Mouse (Mus musculus): ENCODE data around the gene 2010005H15Rik.
"Not testable (repeated sequence)": the region's sequence is repeated elsewhere in the genome, so short reads cannot be mapped to it uniquely, and the experiment has no call there.

Gene 2010005H15Rik

DNA sequence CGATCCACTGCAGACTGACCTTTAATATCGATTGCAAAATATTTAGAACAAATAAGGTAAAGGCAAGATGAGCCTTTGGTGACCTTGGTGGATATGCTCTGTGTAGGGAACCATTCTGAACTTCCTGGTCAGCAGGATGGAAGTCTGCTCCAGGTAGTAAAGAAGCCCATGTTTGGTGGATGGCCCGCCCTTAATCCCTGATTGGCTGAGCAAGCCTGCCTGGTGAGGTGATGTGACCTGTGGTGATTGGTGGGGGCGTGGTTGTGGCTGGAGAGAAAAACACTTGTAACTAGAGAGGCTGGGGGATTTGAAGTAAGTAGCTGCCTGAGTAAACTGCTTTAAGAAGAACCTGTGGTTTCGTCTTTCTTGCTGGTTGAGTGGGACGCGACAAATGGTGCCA lies at the start of gene 2010005H15Rik:
Gene 2010005H15Rik (plus strand): TSS at position 301 of the 400 bp plus-strand sequence.
- DNase-seq (ENCODE audit: low spot score): not testable (repeated sequence)

DNA sequence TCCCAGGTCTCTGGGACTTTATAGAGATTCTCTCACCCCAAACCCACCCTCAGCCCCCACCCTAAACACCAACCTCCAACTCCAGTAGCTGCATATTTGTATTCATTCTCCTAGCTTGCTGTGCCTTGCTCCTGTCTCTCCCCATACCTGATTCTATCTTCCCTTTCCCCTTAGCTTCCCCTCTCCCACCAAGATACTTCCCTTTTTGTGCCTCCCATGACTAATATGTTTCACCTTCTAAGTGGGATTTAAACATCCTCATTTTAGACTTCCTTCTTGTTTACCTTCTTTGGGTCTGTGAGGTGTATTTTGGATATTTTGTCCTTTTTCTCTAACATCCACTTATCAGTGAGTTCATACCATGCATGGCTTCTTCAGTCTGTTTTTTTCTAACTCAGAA lies 45.2 kb upstream of the 2010005H15Rik start:
- DNase-seq (ENCODE audit: low spot score): no peak

DNA sequence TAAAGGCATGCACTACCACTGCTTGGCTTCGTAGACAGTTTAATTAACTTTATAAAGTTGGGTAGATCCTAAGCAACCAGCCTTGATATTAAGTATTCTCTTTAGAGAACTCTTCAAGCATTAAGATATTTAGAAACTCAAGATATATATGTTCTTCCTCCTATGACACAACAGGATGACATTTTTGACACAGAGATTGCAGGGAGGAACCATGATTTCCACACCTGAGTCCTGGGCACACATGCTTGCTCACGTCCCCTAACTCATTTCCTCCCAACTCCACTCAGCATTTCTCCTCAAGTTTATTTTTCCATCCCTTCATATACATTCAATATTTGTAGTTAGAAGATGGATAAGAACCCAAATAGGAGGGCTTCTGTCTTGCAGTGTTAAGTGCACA lies 41.4 kb upstream of the 2010005H15Rik start:
- no peak for DNase-seq (ENCODE audit: low spot score)

DNA sequence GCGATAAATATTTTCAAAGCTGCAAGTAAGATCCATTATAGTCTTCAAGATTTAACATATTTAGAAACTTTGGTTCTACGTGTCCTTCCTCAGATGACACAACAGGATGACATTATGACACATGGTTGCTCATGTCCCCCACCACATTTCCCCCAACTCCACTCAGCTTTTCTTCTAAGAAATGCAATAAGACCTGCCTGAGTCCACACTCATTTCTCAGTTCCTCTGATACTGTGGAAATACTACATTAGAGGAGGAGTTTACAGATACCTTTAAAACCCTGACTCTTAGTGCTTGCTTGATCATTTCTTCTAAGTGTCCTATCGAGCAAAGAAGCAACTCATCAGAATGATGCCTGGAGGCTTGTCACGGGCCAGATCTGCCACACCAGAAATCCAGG lies 37.4 kb upstream of the 2010005H15Rik start, which contains the start of gene Gm5483:
Gene Gm5483 (plus strand): TSS at position 301 of the 400 bp plus-strand sequence.
- not testable (repeated sequence) for DNase-seq (ENCODE audit: low spot score)

DNA sequence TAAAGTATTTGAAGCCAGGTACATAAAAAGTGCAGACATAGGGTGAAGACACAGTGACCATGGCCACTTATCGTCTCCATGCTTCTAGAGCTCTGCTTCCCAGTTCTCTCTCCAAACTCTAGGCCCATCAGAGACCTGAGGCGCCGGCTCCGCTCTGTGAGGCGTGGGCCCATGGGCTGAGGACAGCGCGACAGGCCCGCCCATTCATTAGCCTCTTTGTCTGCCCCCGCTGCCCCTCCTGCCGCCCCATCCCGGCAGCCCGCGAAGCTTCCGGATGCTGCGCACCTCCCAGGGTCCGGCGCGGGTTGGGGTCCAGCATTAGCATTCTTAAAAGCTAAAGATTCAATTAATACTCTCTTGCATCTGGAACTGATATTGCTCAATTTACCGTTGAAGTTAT lies 22.0 kb upstream of the 2010005H15Rik start:
- no peak for DNase-seq (ENCODE audit: low spot score)

DNA sequence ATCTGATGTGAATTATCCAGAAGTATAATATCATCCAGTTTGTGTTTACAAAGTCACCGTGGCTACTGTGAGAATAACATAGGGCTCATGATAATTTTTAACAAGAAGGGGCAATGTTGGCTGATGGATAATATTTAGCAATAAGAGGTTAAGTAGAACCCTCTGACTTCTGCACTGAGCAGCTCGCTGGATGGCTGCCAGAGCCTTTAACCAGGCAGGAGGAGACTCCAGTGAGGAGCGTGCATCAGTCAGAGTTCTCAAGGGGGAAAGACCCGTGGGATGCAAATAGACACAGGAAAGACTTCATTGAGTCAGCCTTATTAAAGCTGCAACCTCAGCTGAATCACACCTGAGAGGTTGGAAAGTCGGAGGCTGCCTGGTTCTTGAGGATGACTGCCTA lies 17.4 kb upstream of the 2010005H15Rik start:
- no peak for DNase-seq (ENCODE audit: low spot score)

DNA sequence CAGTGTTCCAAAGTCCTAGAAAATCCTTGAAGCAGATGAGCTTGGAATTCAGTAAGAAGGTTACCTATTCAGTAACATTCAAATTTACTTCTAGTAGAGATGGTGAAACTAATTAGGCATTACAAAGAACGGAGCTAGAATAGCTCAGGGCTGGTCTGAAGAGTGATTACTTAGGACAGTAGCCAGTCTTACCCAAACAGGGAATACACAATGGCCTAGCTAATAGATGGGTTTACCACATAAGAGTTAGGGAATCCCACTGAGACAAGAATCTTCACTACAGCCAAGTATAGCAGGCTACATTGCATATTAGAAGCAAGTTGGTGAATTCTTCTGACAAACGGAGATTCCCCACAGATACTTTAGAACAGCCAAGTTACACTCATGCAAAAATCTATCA lies 15.6 kb upstream of the 2010005H15Rik start:
- not testable (repeated sequence) for DNase-seq (ENCODE audit: low spot score)

DNA sequence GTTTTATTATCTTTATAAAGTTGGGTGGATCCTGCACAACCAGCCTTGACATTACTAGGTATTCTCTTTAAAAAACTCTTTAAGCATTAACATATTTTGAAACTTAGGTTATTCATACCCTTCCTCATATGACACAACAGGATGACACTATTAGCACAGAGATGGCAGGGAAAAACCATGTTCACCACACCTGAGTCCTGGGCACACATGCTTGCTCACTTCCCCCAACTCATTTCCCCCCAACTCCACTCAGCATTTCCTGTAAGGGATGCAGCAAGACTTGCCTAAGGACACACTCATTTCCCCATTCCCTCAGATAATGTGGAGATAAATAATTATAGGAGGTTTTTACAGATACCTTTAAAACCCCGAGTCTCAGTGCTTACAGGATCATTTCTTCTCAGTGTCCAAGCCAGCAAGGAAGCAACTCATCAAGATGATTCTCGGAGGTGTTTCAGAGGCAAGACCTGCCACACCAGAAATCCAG lies 11.3 kb upstream of the 2010005H15Rik start, which contains the start of gene Gm5416:
Gene Gm5416 (plus strand): TSS at position 437 of the 487 bp plus-strand sequence.
- DNase-seq (ENCODE audit: low spot score): no peak

DNA sequence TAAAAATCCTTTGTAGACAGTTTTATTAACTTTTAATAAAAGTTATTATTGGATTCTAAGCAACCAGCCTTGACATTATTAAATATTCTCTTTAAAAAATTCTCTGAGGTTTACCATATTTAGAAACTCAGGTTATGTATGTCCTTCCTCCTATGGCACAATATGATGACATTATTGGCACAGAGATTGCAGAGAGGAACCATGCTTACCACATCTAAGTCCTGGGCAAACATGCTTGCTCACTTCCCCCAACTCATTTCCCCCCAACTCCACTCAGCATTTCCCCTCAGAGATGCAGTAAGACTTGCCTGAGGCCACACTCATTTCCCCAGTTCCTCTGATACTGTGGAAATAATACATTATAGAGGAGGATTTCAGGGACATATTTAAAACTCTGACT lies 39.3 kb downstream of the 2010005H15Rik start:
- DNase-seq (ENCODE audit: low spot score): not testable (repeated sequence)

DNA sequence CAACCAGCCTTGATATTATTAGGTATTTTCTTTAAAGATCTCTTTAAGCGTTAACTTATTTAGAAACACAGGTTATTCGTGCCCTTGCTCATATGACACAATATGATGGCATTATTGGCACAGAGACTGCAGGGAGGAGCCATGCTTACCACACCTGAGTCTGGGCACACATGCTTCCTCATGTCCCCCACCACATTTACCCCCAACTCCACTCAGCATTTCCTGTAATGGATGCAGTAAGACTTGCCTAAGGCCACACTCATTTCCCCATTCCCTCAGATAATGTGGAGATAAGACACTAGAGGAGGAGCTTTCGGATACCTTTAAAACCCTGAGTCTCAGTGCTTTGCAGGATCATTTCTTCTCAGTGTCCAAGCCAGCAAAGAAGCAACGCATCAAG lies 55.5 kb downstream of the 2010005H15Rik start, which contains the start of gene Stfa1:
Gene Stfa1 (plus strand): TSS at position 156 of the 400 bp plus-strand sequence.
- DNase-seq (ENCODE audit: low spot score): not testable (repeated sequence)

DNA sequence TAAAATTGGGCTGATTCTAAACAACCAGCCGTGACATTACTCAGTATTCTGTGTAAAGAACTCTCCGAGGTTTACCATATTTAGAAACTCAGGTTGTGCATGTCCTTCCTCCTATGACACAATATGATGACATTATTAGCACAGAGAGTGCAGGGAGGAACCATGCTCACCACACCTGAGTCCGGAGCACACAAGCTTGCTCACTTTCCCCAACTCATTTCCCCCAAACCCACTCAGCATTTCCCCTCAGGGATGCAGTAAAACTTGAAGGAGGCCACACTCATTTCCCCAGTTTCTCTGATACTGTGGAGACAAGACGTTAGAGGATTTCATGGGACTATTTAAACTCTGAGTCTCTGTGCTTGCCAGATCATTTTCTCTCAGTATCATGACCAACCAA lies 67.9 kb downstream of the 2010005H15Rik start:
- no peak for DNase-seq (ENCODE audit: low spot score)
